Mouse (Mus musculus): ENCODE measurements around the gene Rab1b.

Gene Rab1b

GRCm38 (mm10) chr19:5049325-5049724 lies 57.5 kb downstream of the Rab1b start:
- DNase-seq, result no peak

Data from B cell, adult 2 months (primary cell).